Mouse (Mus musculus): ENCODE data around the gene Vamp8. TPM values are rescaled to one million over a fixed set of nuclear protein-coding genes. Genes with fewer than 3 reads are reported as not detected.
A peak's percentile ranks its signal among the peaks of the same experiment; 100 is the strongest.

Vamp8 gene
- total RNA-seq, 2 experiments from 2014 or later, result 60.9 to 64.7 TPM

GRCm38 (mm10) chr6:72405356-72405755 lies 14.9 kb upstream of the Vamp8 start:
- no peak for DNase-seq

GRCm38 (mm10) chr6:72401875-72402274 lies 11.4 kb upstream of the Vamp8 start:
- DNase-seq, result peak; percentile 76

- DNase-seq, result no peak
Observed at GRCm38 (mm10) chr6:72399967-72400366, 9.5 kb upstream of the Vamp8 start.

DNA sequence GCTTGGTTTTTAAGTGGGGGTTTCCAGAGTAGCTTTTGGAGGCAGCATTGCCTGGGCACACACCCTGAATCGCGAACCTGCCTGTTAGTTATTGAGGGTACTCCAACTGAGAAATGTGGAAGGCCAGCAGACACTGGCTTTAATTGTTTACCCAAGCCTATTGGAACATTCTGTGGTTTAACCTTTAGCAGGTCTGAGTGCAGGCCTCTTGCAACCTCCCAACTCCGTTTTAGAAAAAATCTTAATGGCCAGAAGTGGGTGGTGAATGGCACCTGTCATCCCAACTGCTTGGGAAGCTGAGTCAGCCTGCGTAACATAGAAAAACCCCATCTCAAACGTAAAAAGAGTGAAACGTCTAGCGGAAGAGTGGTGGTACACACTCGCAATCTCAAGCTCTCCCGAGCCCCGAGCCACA lies 6.3 kb upstream of the Vamp8 start:
- no peak for DNase-seq

GRCm38 (mm10) chr6:72392341-72392740 lies 1.8 kb upstream of the Vamp8 start:
- no peak for DNase-seq

- peak; percentile 19 for DNase-seq
Observed at GRCm38 (mm10) chr6:72390795-72391521, 455 bp upstream of the Vamp8 start.

DNA sequence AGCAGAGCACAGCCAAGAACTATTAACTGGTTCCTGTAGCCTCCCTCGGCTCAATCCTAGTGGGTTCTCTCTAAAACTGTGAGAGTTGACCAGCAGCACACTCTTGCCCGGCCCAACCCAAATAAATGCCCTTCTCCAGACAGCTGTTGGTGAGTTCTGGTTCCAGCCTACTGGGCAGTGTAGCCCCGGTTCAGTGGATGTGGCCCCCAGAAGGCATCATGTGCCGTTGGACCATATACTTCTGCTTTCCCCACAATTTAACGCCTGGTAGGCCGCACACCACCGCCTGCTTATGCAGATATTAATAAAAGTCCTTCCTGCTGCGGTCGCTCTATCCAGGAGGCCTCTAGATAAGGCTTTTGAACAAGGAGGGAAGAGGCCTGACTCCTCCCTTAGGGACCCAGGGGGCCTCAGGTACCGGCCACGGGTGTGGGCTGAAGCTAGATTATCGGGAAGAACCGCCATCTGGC lies 997 bp downstream of the Vamp8 start:
- no peak for DNase-seq

GRCm38 (mm10) chr6:72388791-72389329 lies 1.6 kb downstream of the Vamp8 start:
- DNase-seq, result no peak

DNA sequence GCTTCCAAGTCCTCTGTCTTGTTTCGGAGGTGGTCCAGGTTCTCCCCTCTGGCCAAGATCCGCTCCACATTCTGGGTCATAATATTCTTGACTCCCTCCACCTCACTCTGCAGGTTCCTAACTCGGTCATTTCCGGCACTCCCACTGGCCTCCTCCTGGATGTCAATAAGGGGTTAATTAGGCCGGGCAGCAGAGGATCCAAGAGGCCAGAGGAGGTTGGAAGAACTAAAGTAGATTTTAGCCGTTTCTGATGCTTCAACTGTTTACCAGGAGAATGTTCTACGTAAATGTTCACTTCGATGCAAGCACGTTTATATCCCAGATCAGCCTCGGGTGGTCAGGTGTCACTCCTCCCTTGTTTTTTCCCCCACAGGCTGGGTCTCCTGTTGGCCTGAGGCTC lies 2.2 kb downstream of the Vamp8 start:
- DNase-seq, result no peak

- no peak for DNase-seq
Observed at GRCm38 (mm10) chr6:72387816-72388215, 2.7 kb downstream of the Vamp8 start.

- no peak for DNase-seq
Observed at GRCm38 (mm10) chr6:72386561-72386960, 3.9 kb downstream of the Vamp8 start.

- no peak for DNase-seq
Observed at GRCm38 (mm10) chr6:72385258-72385657, 5.2 kb downstream of the Vamp8 start.

GRCm38 (mm10) chr6:72383952-72384351 lies 6.6 kb downstream of the Vamp8 start:
- no peak for DNase-seq

- no peak for DNase-seq
Observed at GRCm38 (mm10) chr6:72383142-72383820, 7.2 kb downstream of the Vamp8 start.

DNA sequence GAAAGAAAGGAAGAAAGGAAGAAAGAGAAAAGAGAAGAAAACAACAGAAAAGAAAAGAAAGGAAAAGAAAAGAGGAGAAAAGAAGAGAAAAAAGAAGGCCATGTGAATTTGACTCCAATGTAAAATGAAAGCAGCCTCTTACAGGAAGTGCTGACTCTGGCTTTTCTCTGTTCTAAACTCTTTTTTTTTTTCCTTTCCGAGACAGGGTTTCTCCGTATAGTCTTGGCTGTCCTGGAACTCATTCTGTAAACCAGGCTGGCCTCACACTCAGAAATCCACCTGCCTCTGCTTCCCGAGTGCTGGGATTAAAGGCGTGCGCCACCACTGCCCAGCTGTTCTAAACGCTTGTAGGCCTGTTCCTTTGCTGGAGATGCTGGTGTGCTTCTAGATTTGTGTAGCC lies 8.0 kb downstream of the Vamp8 start:
- DNase-seq, result no peak

GRCm38 (mm10) chr6:72380131-72380770 lies 10.3 kb downstream of the Vamp8 start, which contains the start of gene Vamp5:
Gene Vamp5, minus strand, starts transcription at chr6:72380468.
- peak; percentile 84 for DNase-seq

DNA sequence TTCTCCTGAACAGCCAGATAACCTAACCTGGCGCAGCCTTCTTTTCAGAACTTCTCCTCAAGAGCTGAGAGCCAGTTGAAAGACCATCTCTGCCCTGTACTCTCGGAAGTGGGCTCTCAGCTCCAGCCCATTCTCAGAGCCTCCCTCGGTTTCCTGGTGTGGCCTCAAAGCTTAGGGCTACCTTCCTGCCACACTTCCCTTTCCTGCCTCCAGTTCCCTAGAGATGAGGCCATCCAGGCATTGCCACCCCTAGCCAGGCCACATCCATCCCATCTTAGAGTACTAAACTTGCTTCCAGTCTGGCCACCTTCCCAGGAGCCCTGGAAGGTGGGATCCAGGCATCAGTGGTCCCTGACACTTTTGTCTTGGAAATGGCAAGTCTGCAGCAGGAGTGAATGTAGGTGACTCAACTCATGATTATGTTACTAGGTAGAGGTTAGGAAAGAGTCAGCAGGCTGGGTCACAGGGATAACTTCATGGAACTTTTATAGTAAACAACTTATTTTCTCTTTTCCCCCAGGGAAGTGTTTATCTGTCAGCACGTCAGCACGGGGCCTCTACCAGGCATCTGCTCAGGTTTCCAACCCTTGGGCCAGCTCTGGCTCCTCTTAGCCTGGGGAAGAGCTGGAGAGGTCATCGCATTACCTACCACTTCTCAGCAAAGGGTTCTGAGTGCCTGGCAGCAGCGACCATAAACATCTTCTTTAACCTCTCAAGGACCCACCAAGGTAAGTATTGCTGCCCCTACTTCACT lies 10.9 kb downstream of the Vamp8 start:
- DNase-seq, result no peak

DNA sequence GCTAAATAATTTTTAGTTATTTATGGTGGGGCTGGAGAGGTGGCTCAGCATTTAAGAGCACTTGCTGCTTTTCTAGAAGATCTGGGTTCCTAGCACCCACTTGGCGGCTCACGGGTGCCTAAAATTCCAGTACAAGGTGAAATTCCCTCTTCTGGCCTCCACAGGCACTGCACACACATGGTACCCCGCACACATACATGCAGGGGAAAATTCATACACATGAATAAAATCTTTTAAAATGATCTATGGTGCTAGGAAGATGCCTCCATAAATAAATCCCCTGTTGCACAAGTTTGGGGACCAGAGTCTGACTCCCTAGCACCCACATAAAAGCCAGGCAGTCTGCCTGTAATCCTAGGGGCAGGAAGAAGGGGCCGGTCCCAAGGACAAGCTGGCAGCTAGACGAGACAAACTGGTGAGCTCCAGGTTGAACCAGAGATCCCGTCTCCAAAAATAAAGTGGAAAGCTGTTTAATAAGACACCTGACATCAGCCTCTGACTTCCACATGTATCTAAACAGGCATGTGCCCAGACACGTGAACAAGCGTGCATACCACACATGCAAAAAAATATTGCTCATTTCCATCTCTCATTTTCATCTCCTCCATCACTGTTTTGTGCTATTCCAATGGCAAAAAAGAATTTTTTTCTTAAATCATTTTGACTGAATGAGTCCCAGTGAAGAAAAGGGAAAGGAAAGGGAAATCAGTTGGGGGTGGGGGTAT lies 11.8 kb downstream of the Vamp8 start:
- no peak for DNase-seq

- no peak for DNase-seq
Observed at GRCm38 (mm10) chr6:72374820-72375563, 15.5 kb downstream of the Vamp8 start.

GRCm38 (mm10) chr6:72374206-72374605 lies 16.3 kb downstream of the Vamp8 start:
- no peak for DNase-seq

DNA sequence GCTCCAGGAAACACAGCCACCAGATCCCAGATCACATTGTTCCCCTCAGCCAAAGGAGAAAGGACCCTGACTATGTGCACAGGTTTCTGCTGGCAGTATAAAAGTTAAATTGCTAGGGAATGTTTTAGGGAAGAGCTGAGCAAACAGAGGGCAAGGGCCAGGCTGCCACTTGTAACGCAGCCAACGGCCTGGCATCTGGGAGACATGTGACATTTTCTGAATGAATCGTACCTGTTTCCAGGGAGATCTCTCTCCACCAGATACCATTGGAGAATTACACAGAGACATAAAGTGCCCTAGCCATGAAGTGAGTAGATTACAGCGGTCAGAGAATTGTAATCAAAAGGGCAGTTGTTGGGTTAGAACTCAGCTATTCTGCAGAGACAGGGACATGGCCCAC lies 17.3 kb downstream of the Vamp8 start:
- no peak for DNase-seq

Measured in gastrocnemius, postnatal 10 days (tissue).